Mouse (Mus musculus): ENCODE measurements around the gene Twnk. TPM values are rescaled to one million over a fixed set of nuclear protein-coding genes. Genes with fewer than 3 reads are reported as not detected.
A peak's percentile ranks its signal among the peaks of the same experiment; 100 is the strongest.

The Twnk gene
- polyA plus RNA-seq, 1 experiment from 2014 or later = 24.1 TPM

DNA sequence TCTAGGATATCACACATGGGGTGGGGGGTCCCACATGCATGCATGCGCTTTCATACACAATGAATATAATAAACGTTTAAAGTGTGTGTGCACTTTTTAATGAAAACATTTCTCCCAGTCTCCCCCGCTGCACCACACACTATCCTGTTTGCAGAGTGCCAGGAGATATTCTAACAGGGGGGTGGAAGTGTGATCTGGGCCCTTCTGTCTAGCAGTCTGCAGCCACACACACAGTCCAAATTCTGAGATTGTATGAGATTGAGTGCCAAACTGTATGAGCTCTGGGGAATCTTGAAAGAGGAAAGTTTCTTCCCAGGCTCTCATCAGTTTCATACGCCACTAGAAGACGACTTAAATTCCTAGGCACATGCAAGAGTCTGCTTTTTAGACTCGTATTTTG lies 17.6 kb upstream of the Twnk start:
- no peak overlapping the region for H3K9ac ChIP-seq
- 68% methylated on average over 6 of the region's 6 CpGs for WGBS
- H3K27me3 ChIP-seq = no peaks in the 10 kb centered on the region
- ATAC-seq (ENCODE audit: low FRiP score, low read depth) = no peak
- H3K4me2 ChIP-seq (replicated peaks) = no peak overlapping the region
- H3K36me3 ChIP-seq = peaks cover 11% of the 10 kb centered on the region
- no peaks in the 10 kb centered on the region for H3K9me3 ChIP-seq
- H3K27ac ChIP-seq = no peak overlapping the region
- H3K4me3 ChIP-seq = no peak overlapping the region
- H3K4me1 ChIP-seq = peaks cover 29% of the 10 kb centered on the region

DNA sequence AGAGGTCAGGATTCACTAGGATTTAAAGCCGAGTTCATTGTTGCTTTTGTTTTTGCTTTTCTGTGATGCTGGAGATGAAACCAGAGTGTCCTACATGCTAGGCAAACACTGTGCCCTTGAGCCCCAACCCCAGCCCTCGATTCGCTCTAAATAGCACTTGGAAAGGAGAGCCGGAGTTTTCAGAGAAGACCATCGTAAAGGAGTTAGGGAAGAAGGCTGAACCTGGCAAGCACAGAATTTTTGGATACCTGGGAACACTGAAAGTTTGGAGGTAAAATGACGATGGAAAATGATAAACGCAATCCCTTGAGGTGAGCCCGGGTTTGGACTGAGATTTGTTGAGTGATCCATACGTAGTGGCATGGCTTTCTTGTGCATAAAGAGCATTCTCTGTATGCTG lies 17.1 kb upstream of the Twnk start:
- peaks cover 29% of the 10 kb centered on the region for H3K4me1 ChIP-seq
- H3K4me3 ChIP-seq = peak overlapping the region; percentile 80
- no peaks in the 10 kb centered on the region for H3K27me3 ChIP-seq
- H3K4me2 ChIP-seq (replicated peaks) = peak overlapping the region; percentile 97
- H3K36me3 ChIP-seq = peaks cover 11% of the 10 kb centered on the region
- no peaks in the 10 kb centered on the region for H3K9me3 ChIP-seq
- ATAC-seq (ENCODE audit: low FRiP score, low read depth) = no peak
- no peak overlapping the region for H3K27ac ChIP-seq
- 23% methylated on average over 9 of the region's 9 CpGs for WGBS
- H3K9ac ChIP-seq = peak overlapping the region; percentile 86

DNA sequence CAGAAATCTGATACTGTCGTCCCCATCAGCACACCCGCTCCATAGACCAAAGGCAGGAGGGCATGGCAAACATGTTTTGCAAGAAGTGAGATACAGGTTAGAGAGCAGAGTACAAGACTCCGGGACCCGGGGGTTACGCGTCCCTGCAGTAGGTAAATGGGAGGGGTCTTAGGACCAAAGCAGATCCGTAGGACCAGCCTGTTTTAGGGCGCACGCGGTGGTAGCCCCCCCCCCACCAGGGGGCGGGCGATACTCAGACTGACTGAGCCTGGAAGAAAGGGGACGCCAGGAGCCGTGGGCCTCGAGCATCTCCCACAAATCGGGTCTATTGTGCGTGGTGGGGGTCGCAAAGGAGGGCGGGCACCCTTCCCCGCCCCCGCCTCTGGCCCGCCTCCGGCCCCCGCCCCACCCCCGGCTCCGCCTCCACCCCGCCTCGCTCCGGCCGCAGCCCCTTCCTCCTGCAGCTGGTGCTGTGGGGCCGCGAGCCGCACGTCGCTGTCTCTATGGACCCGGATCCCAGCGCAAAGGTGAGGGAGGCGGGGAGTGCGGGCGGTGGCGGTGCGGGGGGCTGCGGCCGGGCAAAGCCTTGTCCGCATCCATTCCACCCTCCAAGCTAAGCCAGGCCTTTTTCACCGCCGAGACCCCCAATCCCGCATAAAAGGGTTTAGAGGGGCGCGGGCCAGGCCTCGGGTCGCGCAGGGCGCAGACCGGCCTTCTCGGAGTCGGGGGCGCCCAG lies 16.5 kb upstream of the Twnk start, which contains the start of gene Sema4g:
Gene Sema4g (plus strand): TSS at position 271 of the 736 bp plus-strand sequence.
- Histone ChIP-seq H3K9ac (peak within 1 kb of the TSS; percentile 86), H3K36me3 (peaks cover 11% of the 10 kb centered on the region), H3K9me3 (no peaks in the 10 kb centered on the region), H3K4me1 (peaks cover 29% of the 10 kb centered on the region), H3K27me3 (no peaks in the 10 kb centered on the region), H3K4me3 (peak within 1 kb of the TSS; percentile 80), H3K27ac (peak within 1 kb of the TSS; percentile 28; the same call in 1 of the 2 replicates), H3K4me2 (replicated peaks) (peak within 1 kb of the TSS; percentile 97)
- peak; percentile 85 for ATAC-seq (ENCODE audit: low FRiP score, low read depth)
- under 1% methylated on average over 54 of the region's 58 CpGs for WGBS

DNA sequence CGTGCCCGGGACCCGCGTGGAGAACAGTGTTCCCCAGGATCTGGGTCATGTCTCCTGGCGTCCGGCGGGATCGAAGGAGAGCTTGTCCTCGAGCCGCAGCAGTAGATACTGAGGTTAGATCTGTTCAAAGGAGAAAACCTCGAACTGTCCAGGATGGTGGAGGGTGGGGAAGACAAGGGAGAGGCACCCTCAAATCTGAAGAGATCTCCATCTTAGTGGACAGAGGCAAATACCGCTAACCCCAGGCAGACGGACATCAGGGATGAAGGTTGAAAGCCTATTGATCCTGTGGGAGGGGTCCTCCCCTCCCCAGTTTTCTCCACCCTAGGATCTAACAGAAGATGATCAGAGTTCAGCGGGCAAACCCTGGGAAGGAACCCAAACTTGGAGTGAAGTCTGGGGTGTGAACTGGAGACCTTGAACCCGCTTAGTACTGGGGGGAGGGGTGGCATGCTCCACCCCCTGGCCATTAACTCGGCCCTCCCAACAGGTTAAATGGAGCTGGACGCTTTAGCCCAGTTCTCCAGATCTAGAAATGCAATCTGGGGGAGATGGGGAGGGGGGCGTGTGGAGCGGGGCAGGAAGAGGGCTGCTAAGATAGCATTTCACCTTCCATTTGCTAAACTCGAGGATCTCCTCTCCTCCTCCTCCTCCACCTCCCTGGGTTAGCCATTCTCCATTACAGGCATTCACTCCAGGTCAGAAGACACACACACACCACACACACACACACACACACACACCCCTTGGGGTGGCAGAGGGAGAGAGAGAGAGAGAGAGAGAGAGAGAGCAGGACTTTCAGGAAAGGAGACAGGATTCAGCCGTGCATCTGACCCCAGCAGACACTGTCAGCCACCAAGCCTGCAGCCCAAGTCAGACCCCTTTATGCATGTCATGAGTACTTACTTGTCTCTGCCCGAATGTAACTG lies 15.6 kb upstream of the Twnk start:
- ATAC-seq (ENCODE audit: low FRiP score, low read depth) = peak; percentile 22
- 4% methylated on average over 22 of the region's 22 CpGs for WGBS
- Histone ChIP-seq H3K27me3 (no peaks in the 10 kb centered on the region), H3K27ac (peak overlapping the region; percentile 28; the same call in 1 of the 2 replicates), H3K36me3 (peaks cover 16% of the 10 kb centered on the region), H3K9me3 (no peaks in the 10 kb centered on the region), H3K4me3 (peak overlapping the region; percentile 80), H3K4me2 (replicated peaks) (peak overlapping the region; percentile 97), H3K4me1 (peaks cover 29% of the 10 kb centered on the region), H3K9ac (peak overlapping the region; percentile 86)

- ATAC-seq (ENCODE audit: low FRiP score, low read depth) = no peak
- Histone ChIP-seq H3K4me2 (replicated peaks) (0 out of 2 replicates have a peak overlapping the region, but pooled peaks have one; percentile 9), H3K9me3 (no peaks in the 10 kb centered on the region), H3K27ac (no peak overlapping the region), H3K9ac (peak overlapping the region; percentile 13; the same call in 1 of the 2 replicates), H3K36me3 (peaks cover 18% of the 10 kb centered on the region), H3K4me3 (no peak overlapping the region), H3K4me1 (peaks cover 29% of the 10 kb centered on the region), H3K27me3 (no peaks in the 10 kb centered on the region)
- WGBS = 84% methylated on average over 8 of the region's 8 CpGs
These were observed 14.4 kb upstream of the Twnk start for GRCm38 (mm10) chr19:44991031-44991430.

DNA sequence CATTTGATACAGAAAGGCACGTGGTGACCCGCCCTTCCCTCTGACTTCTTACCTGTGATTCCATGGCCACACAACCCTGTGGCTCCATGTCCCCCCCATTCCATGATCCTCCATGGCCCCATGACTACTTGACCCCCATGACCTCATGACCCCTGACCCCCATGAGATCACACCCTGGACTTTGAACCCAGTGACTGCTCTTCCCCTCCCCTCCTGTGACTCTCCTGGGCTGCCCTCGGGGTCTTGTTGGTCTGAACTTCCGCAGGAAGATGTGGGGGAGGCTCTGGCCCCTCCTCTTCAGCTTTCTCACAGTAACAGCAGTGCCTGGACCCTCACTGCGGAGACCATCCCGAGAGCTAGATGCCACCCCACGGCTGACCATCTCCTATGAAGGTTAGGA lies 13.2 kb upstream of the Twnk start:
- H3K9ac ChIP-seq = no peak overlapping the region
- no peak overlapping the region for H3K27ac ChIP-seq
- peaks cover 29% of the 10 kb centered on the region for H3K4me1 ChIP-seq
- H3K4me3 ChIP-seq = no peak overlapping the region
- no peak for ATAC-seq (ENCODE audit: low FRiP score, low read depth)
- 38% methylated on average over 7 of the region's 7 CpGs for WGBS
- H3K4me2 ChIP-seq (replicated peaks) = no peak overlapping the region
- H3K36me3 ChIP-seq = peaks cover 29% of the 10 kb centered on the region
- no peaks in the 10 kb centered on the region for H3K27me3 ChIP-seq
- no peaks in the 10 kb centered on the region for H3K9me3 ChIP-seq

DNA sequence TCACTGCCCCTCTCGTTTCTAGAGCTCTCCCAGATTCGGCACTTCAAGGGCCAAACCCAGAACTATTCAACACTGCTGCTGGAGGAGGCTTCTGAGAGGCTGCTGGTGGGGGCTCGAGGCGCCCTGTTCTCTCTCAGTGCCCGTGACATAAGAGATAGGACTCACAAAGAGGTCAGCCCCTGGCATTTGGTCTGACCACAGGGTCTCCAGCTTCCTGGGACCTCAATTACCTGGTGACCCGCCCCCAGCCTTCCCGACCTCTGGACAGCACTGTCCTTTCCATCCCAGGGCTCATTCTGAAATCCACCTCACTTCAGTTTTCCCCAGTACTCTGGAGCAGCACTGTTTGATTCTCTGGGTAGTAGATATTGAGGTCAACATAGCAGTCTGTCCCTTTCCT lies 12.8 kb upstream of the Twnk start:
- Histone ChIP-seq H3K4me2 (replicated peaks) (no peak overlapping the region), H3K9ac (no peak overlapping the region), H3K9me3 (no peaks in the 10 kb centered on the region), H3K4me3 (no peak overlapping the region), H3K27me3 (no peaks in the 10 kb centered on the region), H3K36me3 (peaks cover 33% of the 10 kb centered on the region), H3K27ac (no peak overlapping the region), H3K4me1 (peaks cover 29% of the 10 kb centered on the region)
- ATAC-seq (ENCODE audit: low FRiP score, low read depth) = no peak
- 48% methylated on average over 7 of the region's 7 CpGs for WGBS

- ATAC-seq (ENCODE audit: low FRiP score, low read depth) = no peak
- Histone ChIP-seq H3K27me3 (no peaks in the 10 kb centered on the region), H3K4me2 (replicated peaks) (no peak overlapping the region), H3K9ac (no peak overlapping the region), H3K36me3 (peaks cover 79% of the 10 kb centered on the region), H3K4me1 (no peaks in the 10 kb centered on the region), H3K4me3 (no peak overlapping the region), H3K27ac (no peak overlapping the region), H3K9me3 (no peaks in the 10 kb centered on the region)
- 77% methylated on average over 11 of the region's 11 CpGs for WGBS
These were observed 7.7 kb upstream of the Twnk start for GRCm38 (mm10) chr19:44997786-44998185.

DNA sequence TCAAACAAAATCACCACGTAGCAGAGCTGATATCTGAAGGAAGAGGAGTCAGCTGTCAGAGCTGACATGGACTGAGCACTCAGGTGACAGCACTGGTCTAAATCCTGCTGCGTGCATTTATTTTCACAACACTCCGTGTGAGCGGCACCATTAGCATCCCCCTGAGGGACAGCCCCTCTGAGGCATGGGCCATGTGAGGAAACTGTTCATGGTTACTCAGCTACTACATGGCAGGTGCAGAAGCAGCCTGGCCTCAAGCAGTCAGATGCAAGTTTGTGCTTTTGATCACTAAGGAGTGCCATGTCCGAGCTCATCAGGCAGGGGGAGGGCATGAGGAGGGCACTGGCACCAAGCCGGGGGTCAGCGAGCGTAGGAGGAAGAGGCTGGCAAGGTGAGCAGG lies 5.8 kb upstream of the Twnk start:
- no peaks in the 10 kb centered on the region for H3K9me3 ChIP-seq
- H3K27me3 ChIP-seq = no peaks in the 10 kb centered on the region
- WGBS = 80% methylated on average over 8 of the region's 8 CpGs
- H3K4me1 ChIP-seq = no peaks in the 10 kb centered on the region
- no peak overlapping the region for H3K9ac ChIP-seq
- no peak overlapping the region for H3K4me3 ChIP-seq
- peaks cover 88% of the 10 kb centered on the region for H3K36me3 ChIP-seq
- H3K4me2 ChIP-seq (replicated peaks) = no peak overlapping the region
- H3K27ac ChIP-seq = no peak overlapping the region
- ATAC-seq (ENCODE audit: low FRiP score, low read depth) = no peak

- Histone ChIP-seq H3K27ac (no peak overlapping the region), H3K9ac (no peak overlapping the region), H3K9me3 (no peaks in the 10 kb centered on the region), H3K4me1 (peaks cover 17% of the 10 kb centered on the region), H3K4me2 (replicated peaks) (no peak overlapping the region), H3K36me3 (peaks cover 74% of the 10 kb centered on the region), H3K4me3 (no peak overlapping the region), H3K27me3 (no peaks in the 10 kb centered on the region)
- 62% methylated on average over 3 of the region's 3 CpGs for WGBS
- ATAC-seq (ENCODE audit: low FRiP score, low read depth) = no peak
These were observed 3.2 kb upstream of the Twnk start for GRCm38 (mm10) chr19:45002301-45002700.

DNA sequence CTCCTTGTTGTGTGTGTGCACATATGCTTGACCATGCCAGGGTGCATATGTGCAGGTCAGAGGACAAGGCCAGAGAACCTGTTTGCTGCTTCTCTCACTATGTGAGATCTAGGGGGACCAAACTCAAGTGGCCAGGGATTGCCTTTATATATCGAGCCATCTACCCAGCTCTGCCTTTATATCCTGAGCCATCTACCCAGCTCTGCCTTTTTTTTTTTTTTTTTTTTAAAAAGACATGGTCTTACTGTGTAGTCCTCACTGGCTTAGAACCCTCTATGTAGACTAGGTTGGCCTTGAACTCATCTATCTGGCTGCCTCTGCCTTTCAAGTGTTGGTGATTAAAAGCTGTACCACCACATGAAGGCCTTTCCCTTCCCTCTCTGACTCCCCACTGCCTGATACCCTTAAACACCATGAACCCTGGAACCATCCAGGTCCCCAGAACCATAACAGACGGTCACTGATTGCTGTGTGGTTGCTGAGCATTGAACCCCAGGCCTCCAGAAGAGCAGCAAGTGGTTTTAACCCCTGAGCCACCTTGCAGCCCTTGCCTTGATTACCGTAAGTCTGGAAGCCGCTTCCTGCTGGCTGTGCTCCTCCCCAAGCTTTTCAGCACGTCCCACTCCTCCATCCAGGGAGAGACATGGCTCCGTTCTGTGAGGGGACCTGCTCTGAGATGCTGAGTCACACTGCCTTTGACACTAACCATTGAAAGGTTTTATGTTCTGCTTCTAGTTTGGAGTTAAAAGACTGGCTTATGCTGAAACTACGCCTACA lies 1.5 kb upstream of the Twnk start:
- Histone ChIP-seq H3K9ac (no peak overlapping the region), H3K27ac (no peak overlapping the region), H3K4me2 (replicated peaks) (no peak overlapping the region), H3K36me3 (peaks cover 65% of the 10 kb centered on the region), H3K9me3 (no peaks in the 10 kb centered on the region), H3K4me1 (peaks cover 20% of the 10 kb centered on the region), H3K4me3 (no peak overlapping the region), H3K27me3 (no peaks in the 10 kb centered on the region)
- 86% methylated on average over 7 of the region's 7 CpGs for WGBS
- ATAC-seq (ENCODE audit: low FRiP score, low read depth) = no peak

All from limb, embryonic 13.5 days (tissue).